Mouse (Mus musculus) myocyte (in vitro differentiated cells): ENCODE data around the gene Tctn3.
"Not testable (repeated sequence)": the region's sequence is repeated elsewhere in the genome, so short reads cannot be mapped to it uniquely, and the experiment has no call there.

ENCODE experiments used
- POLR2A ChIP-seq: IDR thresholded peaks from one replicate; pipeline ENCODE4 v1.6.1; 2011; ENCODE audit warnings: low read depth, mild to moderate bottlenecking, control low read depth, moderate library complexity; ENCODE audit not compliant: insufficient read length
- POLR2AphosphoS2 ChIP-seq: IDR thresholded peaks from one replicate; pipeline ENCODE4 v1.6.1; 2011; ENCODE audit warnings: low read depth, control low read depth; ENCODE audit not compliant: insufficient read length

DNA sequence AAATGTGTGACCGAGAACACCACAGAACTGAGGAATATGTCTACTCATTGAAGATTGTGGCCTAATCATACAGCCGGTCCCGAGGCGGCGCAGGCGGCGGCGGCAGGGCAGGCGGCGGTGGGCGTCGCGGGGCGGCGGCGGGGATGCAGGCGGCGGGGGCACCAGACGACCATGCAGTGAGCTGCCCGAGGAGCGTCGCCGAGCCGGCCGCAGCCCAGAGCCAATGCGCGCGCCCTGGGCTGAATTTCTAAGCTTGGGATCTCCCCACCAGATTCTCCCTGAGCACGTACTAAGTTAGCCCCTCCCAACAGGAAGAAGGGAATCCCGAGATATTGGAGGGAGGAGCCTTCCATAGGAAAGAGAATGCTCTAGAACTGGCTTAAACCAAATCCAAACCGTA lies 50.5 kb downstream of the Tctn3 start:
- TF ChIP-seq POLR2AphosphoS2, POLR2A: not testable (repeated sequence)
